Mouse (Mus musculus): ENCODE data around the gene Naa25. TPM values are rescaled to one million over a fixed set of nuclear protein-coding genes. Genes with fewer than 3 reads are reported as not detected.
"Not testable (repeated sequence)": the region's sequence is repeated elsewhere in the genome, so short reads cannot be mapped to it uniquely, and the experiment has no call there.

Naa25 gene
- polyA plus RNA-seq, 1 experiment from 2014 or later, result 14.3 TPM

DNA sequence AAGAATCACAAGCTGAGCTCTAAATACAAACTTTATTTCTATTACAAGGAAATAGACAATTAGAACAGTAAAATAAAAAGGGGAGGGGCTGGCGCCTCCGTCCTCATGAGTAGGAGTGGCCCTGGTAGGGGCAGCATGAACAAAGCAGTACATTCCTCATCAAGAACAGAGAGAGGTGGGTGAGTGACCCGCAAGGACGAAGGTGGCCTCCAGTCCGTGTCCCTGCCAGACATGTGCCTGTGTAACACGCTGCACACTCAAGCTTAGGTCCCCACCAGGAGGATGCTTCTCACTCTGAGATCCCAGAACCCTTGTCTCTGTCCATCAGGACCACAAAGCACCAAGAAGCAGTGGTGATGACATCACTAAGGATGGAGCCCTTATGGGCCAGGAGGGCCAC lies 26.0 kb upstream of the Naa25 start:
- ATAC-seq (no peak), DNase-seq (ENCODE audit: low spot score) (no peak)
- H3K36me3 ChIP-seq (ENCODE audit: insufficient read depth, low read length), result peaks cover 54% of the 10 kb centered on the region
- no peak overlapping the region for H3K4me2 ChIP-seq (replicated peaks; ENCODE audit: low read depth, low read length)
- TF ChIP-seq EP300 (IDR thresholded peaks at IDR 0.05), result no peak
- TF ChIP-seq CTCF (IDR thresholded peaks at IDR 0.05), result no peak
- no peak overlapping the region for H3K9ac ChIP-seq (replicated peaks; ENCODE audit: low read depth)
- H3K27ac ChIP-seq (ENCODE audit: low read length), result no peak overlapping the region
- H3K4me3 ChIP-seq (ENCODE audit: low read depth, low read length), result no peak overlapping the region
- no peaks in the 10 kb centered on the region for H3K9me3 ChIP-seq (ENCODE audit: low read length)
- H3K27me3 ChIP-seq (replicated peaks; ENCODE audit: insufficient read depth, low read length), result no peaks in the 10 kb centered on the region
- 77% methylated on average over 6 of the region's 6 CpGs for WGBS
- H3K4me1 ChIP-seq (ENCODE audit: insufficient read depth, low read depth, low read length), result no peaks in the 10 kb centered on the region

DNA sequence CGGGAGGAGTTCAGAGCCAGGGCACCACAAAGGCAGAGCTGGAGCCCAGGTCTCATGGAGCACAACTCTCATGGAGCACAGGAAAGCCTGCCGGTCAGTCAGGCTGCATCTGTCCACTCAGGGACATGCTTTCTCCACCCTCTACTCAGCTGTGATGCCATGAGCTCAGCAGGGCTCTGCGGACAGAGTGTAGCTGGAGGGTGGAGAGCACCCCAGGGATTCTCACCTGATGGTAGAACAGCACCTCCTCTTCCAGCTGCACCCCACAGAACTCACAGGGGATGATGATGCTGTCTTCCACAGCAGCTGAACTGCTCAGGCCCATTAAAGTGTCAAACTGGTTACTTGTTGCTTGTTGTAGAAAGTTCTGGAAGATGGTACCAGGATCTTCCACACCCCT lies 22.9 kb upstream of the Naa25 start:
- Histone ChIP-seq H3K4me3 (ENCODE audit: low read depth, low read length) (no peak overlapping the region), H3K9ac (replicated peaks; ENCODE audit: low read depth) (no peak overlapping the region), H3K9me3 (ENCODE audit: low read length) (no peaks in the 10 kb centered on the region), H3K4me1 (ENCODE audit: insufficient read depth, low read depth, low read length) (no peaks in the 10 kb centered on the region), H3K27ac (ENCODE audit: low read length) (no peak overlapping the region), H3K4me2 (replicated peaks; ENCODE audit: low read depth, low read length) (no peak overlapping the region), H3K36me3 (ENCODE audit: insufficient read depth, low read length) (peaks cover 71% of the 10 kb centered on the region), H3K27me3 (replicated peaks; ENCODE audit: insufficient read depth, low read length) (no peaks in the 10 kb centered on the region)
- ATAC-seq (no peak), DNase-seq (ENCODE audit: low spot score) (no peak)
- WGBS, result 94% methylated on average over 3 of the region's 3 CpGs
- no peak for TF ChIP-seq CTCF (IDR thresholded peaks at IDR 0.05)
- no peak for TF ChIP-seq EP300 (IDR thresholded peaks at IDR 0.05)

DNA sequence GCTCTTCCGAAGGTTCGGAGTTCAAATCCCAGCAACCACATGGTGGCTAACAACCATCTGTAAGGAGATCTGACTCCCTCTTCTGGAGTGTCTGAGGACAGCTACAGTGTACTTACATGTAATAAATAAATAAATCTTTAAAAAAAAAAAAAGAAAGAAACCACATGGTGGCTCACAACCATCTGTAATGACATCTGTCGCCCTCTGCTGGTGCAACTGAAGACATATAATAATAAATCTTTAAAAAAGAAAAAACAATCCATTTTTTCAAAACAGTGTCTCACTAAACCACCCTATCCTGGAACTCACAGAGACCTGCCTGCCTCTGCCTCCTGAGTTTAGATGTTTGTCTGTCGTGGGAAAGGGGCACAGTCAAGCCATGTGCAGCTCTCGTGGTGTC lies 20.8 kb upstream of the Naa25 start:
- H3K27ac ChIP-seq (ENCODE audit: low read length); H3K27me3 ChIP-seq (replicated peaks; ENCODE audit: insufficient read depth, low read length); H3K4me2 ChIP-seq (replicated peaks; ENCODE audit: low read depth, low read length); H3K4me1 ChIP-seq (ENCODE audit: insufficient read depth, low read depth, low read length); H3K9ac ChIP-seq (replicated peaks; ENCODE audit: low read depth); H3K9me3 ChIP-seq (ENCODE audit: low read length); H3K4me3 ChIP-seq (ENCODE audit: low read depth, low read length): not testable (repeated sequence)
- H3K36me3 ChIP-seq (ENCODE audit: insufficient read depth, low read length), result peaks cover 69% of the 10 kb centered on the region
- DNase-seq (ENCODE audit: low spot score), result peak; percentile 82
- 70% methylated on average over 5 of the region's 5 CpGs for WGBS
- ATAC-seq, result peak; percentile 40
- peak; percentile 60 for TF ChIP-seq CTCF (IDR thresholded peaks at IDR 0.05)

DNA sequence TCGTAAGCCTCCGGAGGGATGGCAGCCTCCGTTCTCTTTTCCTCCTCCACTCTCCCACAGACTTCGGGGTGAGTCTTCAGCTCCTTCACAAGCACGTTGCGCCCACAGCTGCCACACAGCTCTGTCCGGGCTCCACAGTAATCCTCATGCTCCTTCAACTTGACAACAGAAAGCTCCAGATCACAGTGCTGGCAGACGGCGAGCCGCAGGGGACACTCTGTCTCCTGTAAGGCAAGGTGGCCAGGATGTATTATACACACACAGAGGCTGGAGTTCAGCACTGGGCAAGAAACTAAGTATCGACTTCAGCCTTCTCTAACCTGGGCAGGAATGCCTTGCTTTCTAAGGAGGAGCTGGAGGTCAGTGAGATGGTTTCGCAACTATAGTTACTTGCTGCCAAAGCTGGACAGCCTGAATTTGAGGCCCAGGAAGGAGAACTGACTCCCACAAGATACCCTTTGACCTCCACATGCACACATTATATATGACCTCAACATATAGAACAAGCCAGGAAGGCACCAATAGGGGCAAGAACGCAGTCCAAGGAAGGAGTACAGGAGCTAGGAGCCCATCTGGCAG lies 19.0 kb upstream of the Naa25 start:
- H3K36me3 ChIP-seq (ENCODE audit: insufficient read depth, low read length), result peaks cover 51% of the 10 kb centered on the region
- no peak for ATAC-seq

DNA sequence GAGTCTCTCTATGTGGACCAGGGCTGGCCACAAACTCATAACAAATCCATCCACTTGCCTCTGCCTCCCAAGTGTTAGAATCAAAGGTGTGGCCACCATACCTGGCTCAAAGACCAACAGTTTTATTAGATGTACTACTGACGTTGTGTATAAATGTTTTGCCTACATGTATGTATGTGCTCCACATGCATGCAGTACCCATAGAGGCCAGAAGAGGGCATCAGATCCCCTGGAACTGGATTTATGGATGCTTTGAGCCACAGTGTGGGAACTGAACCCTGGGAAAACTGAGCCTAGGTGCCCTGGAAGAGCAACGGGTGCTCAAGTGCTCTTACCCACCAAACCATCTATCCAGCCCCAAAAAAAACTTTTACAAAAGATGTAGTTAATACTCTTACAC lies 17.0 kb upstream of the Naa25 start:
- no peak overlapping the region for H3K4me3 ChIP-seq (ENCODE audit: low read depth, low read length)
- DNase-seq (ENCODE audit: low spot score) (no peak), ATAC-seq (no peak)
- H3K4me2 ChIP-seq (replicated peaks; ENCODE audit: low read depth, low read length), result no peak overlapping the region
- H3K27ac ChIP-seq (ENCODE audit: low read length), result no peak overlapping the region
- H3K27me3 ChIP-seq (replicated peaks; ENCODE audit: insufficient read depth, low read length), result no peaks in the 10 kb centered on the region
- H3K9me3 ChIP-seq (ENCODE audit: low read length), result no peaks in the 10 kb centered on the region
- TF ChIP-seq EP300 (IDR thresholded peaks at IDR 0.05), result no peak
- TF ChIP-seq CTCF (IDR thresholded peaks at IDR 0.05), result peak; percentile 67
- peaks cover 35% of the 10 kb centered on the region for H3K36me3 ChIP-seq (ENCODE audit: insufficient read depth, low read length)
- H3K9ac ChIP-seq (replicated peaks; ENCODE audit: low read depth), result no peak overlapping the region
- no peaks in the 10 kb centered on the region for H3K4me1 ChIP-seq (ENCODE audit: insufficient read depth, low read depth, low read length)
- 95% methylated on average over 2 of the region's 2 CpGs for WGBS

More for the DNA sequence above, 19.0 kb upstream of the Naa25 start:
- Histone ChIP-seq H3K4me3 (ENCODE audit: low read depth, low read length) (no peak overlapping the region), H3K4me1 (ENCODE audit: insufficient read depth, low read depth, low read length) (no peaks in the 10 kb centered on the region), H3K27ac (ENCODE audit: low read length) (no peak overlapping the region), H3K27me3 (replicated peaks; ENCODE audit: insufficient read depth, low read length) (no peaks in the 10 kb centered on the region), H3K9ac (replicated peaks; ENCODE audit: low read depth) (no peak overlapping the region), H3K4me2 (replicated peaks; ENCODE audit: low read depth, low read length) (no peak overlapping the region), H3K9me3 (ENCODE audit: low read length) (no peaks in the 10 kb centered on the region)
- TF ChIP-seq EP300 (IDR thresholded peaks at IDR 0.05), result no peak
- no peak for TF ChIP-seq CTCF (IDR thresholded peaks at IDR 0.05)
- DNase-seq (ENCODE audit: low spot score), result peak; percentile 19
- WGBS, result 80% methylated on average over 13 of the region's 13 CpGs

DNA sequence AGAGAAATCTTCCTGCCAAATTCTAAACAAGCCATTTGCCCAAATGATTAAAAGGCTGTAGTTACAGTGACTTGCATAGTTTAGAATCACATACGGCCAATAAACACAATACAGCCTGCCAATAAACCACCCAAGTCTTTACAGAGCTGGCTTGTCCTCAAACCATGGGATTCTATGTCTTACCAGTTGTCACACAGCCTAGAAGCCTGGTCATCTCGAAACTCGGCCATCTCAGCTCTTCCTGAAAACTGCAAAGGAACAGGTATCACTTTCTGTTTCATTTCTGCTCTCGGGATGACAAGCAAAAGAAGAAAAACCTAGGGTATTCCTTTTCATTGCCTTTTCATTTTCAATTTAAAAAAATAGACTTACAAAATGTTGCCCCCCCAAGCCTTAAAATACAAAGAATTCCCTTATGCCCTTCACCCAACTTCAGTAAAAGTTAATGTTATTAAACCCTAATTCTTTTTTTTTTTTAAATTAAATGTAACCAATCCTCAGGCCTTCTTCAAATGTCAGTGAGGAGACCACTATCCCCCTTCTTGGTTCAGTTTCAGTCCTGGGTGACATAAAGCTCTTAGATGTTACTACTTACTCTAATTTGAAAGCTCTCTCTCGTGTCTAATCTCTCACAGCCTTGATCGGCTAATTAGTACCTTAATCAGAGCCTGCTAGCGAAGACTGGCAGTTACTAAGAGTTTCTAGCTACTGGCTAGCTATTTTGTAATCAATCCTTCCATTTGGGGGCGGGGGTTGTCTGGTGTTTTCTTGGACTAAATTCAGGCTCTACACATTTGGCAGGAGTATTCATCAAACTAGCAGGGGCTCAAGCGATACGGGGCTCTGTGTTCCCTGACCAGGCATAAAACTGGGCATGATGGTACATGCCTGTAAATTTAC lies 13.6 kb upstream of the Naa25 start:
- H3K27ac ChIP-seq (ENCODE audit: low read length), result peak overlapping the region; percentile 92
- no peaks in the 10 kb centered on the region for H3K27me3 ChIP-seq (replicated peaks; ENCODE audit: insufficient read depth, low read length)
- H3K4me3 ChIP-seq (ENCODE audit: low read depth, low read length), result peak overlapping the region; percentile 61
- TF ChIP-seq EP300 (IDR thresholded peaks at IDR 0.05) (no peak), CTCF (IDR thresholded peaks at IDR 0.05) (no peak)
- H3K9ac ChIP-seq (replicated peaks; ENCODE audit: low read depth), result no peak overlapping the region
- H3K36me3 ChIP-seq (ENCODE audit: insufficient read depth, low read length), result peaks cover 11% of the 10 kb centered on the region
- WGBS, result 49% methylated on average over 10 of the region's 10 CpGs
- H3K9me3 ChIP-seq (ENCODE audit: low read length), result no peaks in the 10 kb centered on the region
- H3K4me2 ChIP-seq (replicated peaks; ENCODE audit: low read depth, low read length), result peak overlapping the region; percentile 66
- no peaks in the 10 kb centered on the region for H3K4me1 ChIP-seq (ENCODE audit: insufficient read depth, low read depth, low read length)
- no peak for ATAC-seq
- DNase-seq (ENCODE audit: low spot score), result peak; percentile 49
